Mouse (Mus musculus): Measurements from ENCODE around the gene Slc35a2. TPM values are rescaled to one million over a fixed set of nuclear protein-coding genes. Genes with fewer than 3 reads are reported as not detected.

The Slc35a2 gene
- total RNA-seq (2021): 10 to 100 TPM; 39.9 to 40.9 TPM

- DNase-seq: peak; percentile 68 to 72
Measured at GRCm38 (mm10) chrX:7883841-7884567, at the start of gene Slc35a2. Slc35a2 (plus strand) TSS chrX:7884028.

GRCm38 (mm10) chrX:7837146-7837545, 46.7 kb upstream of the Slc35a2 start:
- no peak for DNase-seq

GRCm38 (mm10) chrX:7840842-7841162, 43.0 kb upstream of the Slc35a2 start:
- no peak for DNase-seq

GRCm38 (mm10) chrX:7841163-7842162, 42.4 kb upstream of the Slc35a2 start, which contains the start of gene Otud5:
Otud5 (plus strand) TSS chrX:7841364.
- DNase-seq: peak; percentile 90 to 93

- DNase-seq: peak in 1 of 2 experiments; percentile 6
Measured at GRCm38 (mm10) chrX:7842318-7842717, 41.5 kb upstream of the Slc35a2 start.

- DNase-seq: peak; percentile 5 to 6
Measured at GRCm38 (mm10) chrX:7847845-7848244, 36.0 kb upstream of the Slc35a2 start.

- no peak for DNase-seq
Measured at GRCm38 (mm10) chrX:7854578-7854977, 29.2 kb upstream of the Slc35a2 start.

- DNase-seq: no peak
Measured at GRCm38 (mm10) chrX:7859191-7859753, 24.6 kb upstream of the Slc35a2 start.

- no peak for DNase-seq
Measured at GRCm38 (mm10) chrX:7863181-7863580, 20.6 kb upstream of the Slc35a2 start.

GRCm38 (mm10) chrX:7864551-7864950, 19.3 kb upstream of the Slc35a2 start:
- no peak for DNase-seq

GRCm38 (mm10) chrX:7865343-7865742, 18.5 kb upstream of the Slc35a2 start:
- no peak for DNase-seq

- no peak for DNase-seq
Measured at GRCm38 (mm10) chrX:7865786-7866185, 18.0 kb upstream of the Slc35a2 start.

- no peak for DNase-seq
Measured at GRCm38 (mm10) chrX:7867141-7867540, 16.7 kb upstream of the Slc35a2 start.

GRCm38 (mm10) chrX:7868506-7868905, 15.3 kb upstream of the Slc35a2 start:
- DNase-seq: no peak

- DNase-seq: no peak
Measured at GRCm38 (mm10) chrX:7869826-7870225, 14.0 kb upstream of the Slc35a2 start.

GRCm38 (mm10) chrX:7878007-7878419, 5.8 kb upstream of the Slc35a2 start, which contains the start of gene Pim2:
Pim2 (plus strand) TSS chrX:7878262.
- peak; percentile 73 to 76 for DNase-seq

- peak; percentile 25 to 32 for DNase-seq
Measured at GRCm38 (mm10) chrX:7878495-7878894, 5.3 kb upstream of the Slc35a2 start.

GRCm38 (mm10) chrX:7879819-7880218, 4.0 kb upstream of the Slc35a2 start:
- DNase-seq: peak; percentile 49 to 50

- no peak for DNase-seq
Measured at GRCm38 (mm10) chrX:7898211-7898610, 14.4 kb downstream of the Slc35a2 start.

GRCm38 (mm10) chrX:7898880-7899874, 15.3 kb downstream of the Slc35a2 start, which contains the start of the genes Pqbp1 and Timm17b:
Pqbp1 (minus strand) TSS chrX:7899269.
Timm17b (plus strand) TSS chrX:7899357.
- DNase-seq: peak; percentile 83 to 86

- no peak for DNase-seq
Measured at GRCm38 (mm10) chrX:7904441-7904840, 20.6 kb downstream of the Slc35a2 start.

All from layer of hippocampus, postnatal 36 days (tissue).